Mouse (Mus musculus) E14TG2a.4 (cell line): ENCODE measurements around the gene Plekhh1.

Experiments used
- CTCF ChIP-seq: conservative IDR thresholded peaks from 2 replicates; pipeline ENCODE4 v1.5.1; 2014; ENCODE audit warnings: low read length
- NANOG ChIP-seq: IDR thresholded peaks from 2 replicates; pipeline ENCODE4 v1.6.1; 2014; ENCODE audit warnings: borderline replicate concordance, low read length, mixed read lengths

DNA sequence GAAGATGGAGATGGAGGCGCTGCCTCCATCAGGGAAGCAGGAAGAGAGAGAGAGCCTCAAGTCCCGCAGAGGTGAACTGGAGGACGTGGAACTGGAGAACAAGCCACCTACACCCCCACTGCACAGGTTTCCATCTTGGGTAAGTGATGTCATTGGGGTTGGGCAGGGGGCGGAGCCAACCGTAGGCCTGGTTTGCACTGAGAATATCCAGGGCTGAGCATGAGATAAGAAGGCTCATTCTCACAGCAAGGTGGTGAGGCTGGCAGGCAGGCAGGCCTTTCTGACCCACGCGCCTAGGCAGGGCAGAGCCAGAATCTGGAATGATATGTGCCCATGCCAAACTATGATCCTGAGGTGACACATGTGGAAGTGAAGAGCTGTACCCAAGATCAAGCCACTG lies 26.3 kb downstream of the Plekhh1 start:
- no peak for TF ChIP-seq CTCF
- TF ChIP-seq NANOG: no peak
